Mouse (Mus musculus): ENCODE results near the gene Olfr430. TPM values are rescaled to one million over a fixed set of nuclear protein-coding genes. Genes with fewer than 3 reads are reported as not detected.

The Olfr430 gene
- polyA plus RNA-seq (2015; fragmentation: Nextera tagmentation; extraction: Ambion mirVana), result not detected in 2 replicates

GRCm38 (mm10) chr1:174066305-174066704 lies at the start of gene Olfr430:
Gene Olfr430 (plus strand): TSS chr1:174066605.

GRCm38 (mm10) chr1:174031698-174032097 lies 34.7 kb upstream of the Olfr430 start, which contains the start of gene Ifi205:
Gene Ifi205 (minus strand): TSS chr1:174031810.

GRCm38 (mm10) chr1:174040523-174041177 lies 25.8 kb upstream of the Olfr430 start, which contains the start of gene Olfr433:
Gene Olfr433 (plus strand): TSS chr1:174040705.

DNA sequence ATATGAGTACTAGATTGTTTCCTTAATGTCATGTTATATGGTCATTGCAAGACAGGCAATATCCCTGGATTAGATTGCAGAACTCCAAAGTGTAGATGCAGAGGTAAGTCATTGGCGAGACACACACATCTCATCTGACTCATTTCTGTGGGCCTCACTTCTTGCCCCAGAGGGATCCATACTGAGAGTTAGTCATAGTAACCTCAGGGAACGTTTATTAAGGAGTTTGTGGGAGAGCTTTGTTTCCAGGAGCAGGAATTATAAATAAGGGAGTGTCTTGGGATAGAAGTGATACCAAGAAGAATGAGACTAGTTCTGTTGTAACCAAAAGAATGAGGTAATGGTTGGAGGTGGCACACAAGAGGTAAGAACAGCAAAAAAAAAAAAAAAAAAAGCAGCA lies 17.5 kb upstream of the Olfr430 start, which contains the start of gene Olfr432:
Olfr432 (plus strand) TSS at position 313 of the 400 bp plus-strand sequence.

DNA sequence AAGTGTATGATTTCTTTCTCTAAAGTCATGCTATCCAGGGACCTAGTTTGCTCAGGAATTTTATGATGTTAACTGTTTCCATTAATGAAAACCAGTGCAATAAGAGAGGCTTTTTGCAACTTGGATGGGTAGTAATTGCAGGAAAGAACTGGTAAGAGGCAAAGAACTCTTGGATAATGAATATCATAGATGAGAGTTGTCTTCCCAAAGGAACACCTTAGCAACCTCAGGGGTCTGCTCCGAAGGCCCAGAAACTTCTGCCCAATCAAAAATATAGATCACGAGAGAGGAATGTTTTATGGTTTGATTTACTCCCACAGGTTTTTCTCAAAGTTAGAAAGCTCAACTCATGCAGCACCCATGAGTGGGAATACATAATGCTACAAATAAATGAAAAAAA lies 17.6 kb downstream of the Olfr430 start, which contains the start of gene Olfr429:
Olfr429 (plus strand) TSS at position 301 of the 400 bp plus-strand sequence.

DNA sequence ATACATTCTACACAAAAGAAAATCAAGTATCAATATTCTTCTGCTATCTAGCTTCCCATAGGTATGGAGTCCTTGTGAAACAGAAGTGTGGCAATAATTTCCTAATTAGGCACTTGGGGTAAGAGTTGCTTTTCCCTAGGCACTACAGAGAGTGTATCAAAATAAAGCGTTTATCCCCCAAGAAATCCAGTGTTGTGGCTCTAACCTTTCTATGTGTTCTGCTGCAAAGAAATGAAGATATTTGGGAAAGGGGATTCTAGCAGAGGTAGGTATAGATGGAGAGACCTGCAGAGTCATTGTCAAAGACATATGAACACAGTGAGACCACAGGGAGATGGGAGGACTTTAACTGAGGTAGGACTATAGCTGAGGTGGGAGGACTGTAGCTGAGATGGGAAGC lies 30.2 kb downstream of the Olfr430 start, which contains the start of gene Olfr427:
Olfr427 (plus strand) TSS at position 301 of the 400 bp plus-strand sequence.

GRCm38 (mm10) chr1:174121062-174121461 lies 54.7 kb downstream of the Olfr430 start, which contains the start of gene Olfr231:
Gene Olfr231 (minus strand): TSS chr1:174121162.

Other genes starting within 250 kb of the Olfr430 start
- gene Ifi211, start 153.6 kb upstream of the Olfr430 start, polyA plus RNA-seq (2015; fragmentation: Nextera tagmentation; extraction: Ambion mirVana), result 4.8 and 6.8 TPM in 2 replicates
- gene Mndal, start 124.1 kb upstream of the Olfr430 start, polyA plus RNA-seq (2015; fragmentation: Nextera tagmentation; extraction: Ambion mirVana), result 8.1 and 16.0 TPM in 2 replicates
- 6.6 and 8.8 TPM in 2 replicates for gene Ifi203, start 123.9 kb upstream of the Olfr430 start, polyA plus RNA-seq (2015; fragmentation: Nextera tagmentation; extraction: Ambion mirVana)
- not detected in 2 replicates for gene Ifi202b, start 83.9 kb upstream of the Olfr430 start, polyA plus RNA-seq (2015; fragmentation: Nextera tagmentation; extraction: Ambion mirVana)
- gene Ifi205, start 34.8 kb upstream of the Olfr430 start, polyA plus RNA-seq (2015; fragmentation: Nextera tagmentation; extraction: Ambion mirVana), result 2.3 and 6.1 TPM in 2 replicates
- 0.06 TPM in 1 of 2 replicates, not detected in the other for gene Olfr433, start 25.9 kb upstream of the Olfr430 start, polyA plus RNA-seq (2015; fragmentation: Nextera tagmentation; extraction: Ambion mirVana)
- not detected in 2 replicates for gene Olfr432, start 17.4 kb upstream of the Olfr430 start, polyA plus RNA-seq (2015; fragmentation: Nextera tagmentation; extraction: Ambion mirVana)
- not detected in 2 replicates for gene Olfr429, start 17.7 kb downstream of the Olfr430 start, polyA plus RNA-seq (2015; fragmentation: Nextera tagmentation; extraction: Ambion mirVana)
- not detected in 2 replicates for gene Olfr427, start 30.3 kb downstream of the Olfr430 start, polyA plus RNA-seq (2015; fragmentation: Nextera tagmentation; extraction: Ambion mirVana)
- not detected in 2 replicates for gene Olfr231, start 54.6 kb downstream of the Olfr430 start, polyA plus RNA-seq (2015; fragmentation: Nextera tagmentation; extraction: Ambion mirVana)
- gene Olfr424, start 64.9 kb downstream of the Olfr430 start, polyA plus RNA-seq (2015; fragmentation: Nextera tagmentation; extraction: Ambion mirVana), result not detected in 2 replicates
- gene Olfr420, start 89.0 kb downstream of the Olfr430 start, polyA plus RNA-seq (2015; fragmentation: Nextera tagmentation; extraction: Ambion mirVana), result not detected in 2 replicates
- gene Spta1, start 106.2 kb downstream of the Olfr430 start, polyA plus RNA-seq (2015; fragmentation: Nextera tagmentation; extraction: Ambion mirVana), result 0.57 and 0.65 TPM in 2 replicates
- gene Olfr419, start 185.5 kb downstream of the Olfr430 start, polyA plus RNA-seq (2015; fragmentation: Nextera tagmentation; extraction: Ambion mirVana), result not detected in 2 replicates